Mouse (Mus musculus) stomach, adult 2 months (tissue): Measurements from ENCODE around the gene S100a3. TPM values are rescaled to one million over a fixed set of nuclear protein-coding genes. Genes with fewer than 3 reads are reported as not detected.

ENCODE experiments used
- polyA plus RNA-seq: library from polyadenylated mRNA; depleted of rRNA; stranded (reverse); fragments of >200 nt; gene quantifications from 2 replicates; pipeline ENCODE4 v1.2.3, GENCODE M21; 2012; rRNA removed

Gene S100a3
- polyA plus RNA-seq, result 1.00 and 1.2 TPM in 2 replicates

GRCm38 (mm10) chr3:90560008-90560628 lies at the start of gene S100a3:
Gene S100a3 (plus strand): TSS chr3:90560578.

GRCm38 (mm10) chr3:90513796-90514590 lies 46.4 kb upstream of the S100a3 start, which contains the start of the genes S100a1 and S100a13:
Gene S100a1 (minus strand): TSS chr3:90514392.
Gene S100a13 (plus strand): TSS chr3:90514435.

GRCm38 (mm10) chr3:90526580-90526979 lies 33.8 kb upstream of the S100a3 start, which contains the start of gene S100a14:
Gene S100a14 (plus strand): TSS chr3:90526856.

GRCm38 (mm10) chr3:90537141-90537904 lies 23.1 kb upstream of the S100a3 start, which contains the start of gene S100a16:
Gene S100a16 (plus strand): TSS chr3:90537254.

GRCm38 (mm10) chr3:90589947-90590346 lies 29.6 kb downstream of the S100a3 start, which contains the start of gene S100a2:
Gene S100a2 (plus strand): TSS chr3:90590247.

GRCm38 (mm10) chr3:90601486-90602110 lies 41.2 kb downstream of the S100a3 start, which contains the start of gene Gm42674:
Gene Gm42674 (plus strand): TSS chr3:90601904.

GRCm38 (mm10) chr3:90603623-90604022 lies 43.2 kb downstream of the S100a3 start, which contains the start of gene S100a4:
Gene S100a4 (plus strand): TSS chr3:90603771.

GRCm38 (mm10) chr3:90608223-90608622 lies 47.8 kb downstream of the S100a3 start, which contains the start of gene S100a5:
Gene S100a5 (plus strand): TSS chr3:90608523.

GRCm38 (mm10) chr3:90612728-90613291 lies 52.4 kb downstream of the S100a3 start, which contains the start of gene S100a6:
Gene S100a6 (plus strand): TSS chr3:90612882.

Other genes with a start within 250 kb of the S100a3 start
- gene Slc27a3, start 170.6 kb upstream of the S100a3 start, polyA plus RNA-seq, result 3.9 and 4.2 TPM in 2 replicates
- gene Ints3, start 127.0 kb upstream of the S100a3 start, polyA plus RNA-seq, result 7.6 and 9.0 TPM in 2 replicates
- gene Npr1, start 94.7 kb upstream of the S100a3 start, polyA plus RNA-seq, result 5.0 and 6.2 TPM in 2 replicates
- gene Ilf2, start 84.5 kb upstream of the S100a3 start, polyA plus RNA-seq, result 3.7 and 4.0 TPM in 2 replicates
- gene Snapin, start 69.5 kb upstream of the S100a3 start, polyA plus RNA-seq, result 8.3 and 8.6 TPM in 2 replicates
- gene Chtop, start 51.1 kb upstream of the S100a3 start, polyA plus RNA-seq, result 16.0 and 17.1 TPM in 2 replicates
- gene S100a1, start 46.2 kb upstream of the S100a3 start, polyA plus RNA-seq, result 83.5 and 96.7 TPM in 2 replicates
- 19.2 and 27.6 TPM in 2 replicates for gene S100a13, start 46.1 kb upstream of the S100a3 start, polyA plus RNA-seq
- gene S100a14, start 33.7 kb upstream of the S100a3 start, polyA plus RNA-seq, result 19.5 and 23.7 TPM in 2 replicates
- 164 and 185 TPM in 2 replicates for gene S100a16, start 23.3 kb upstream of the S100a3 start, polyA plus RNA-seq
- gene S100a2, start 29.7 kb downstream of the S100a3 start, polyA plus RNA-seq, result not detected in 2 replicates
- gene Gm42674, start 41.3 kb downstream of the S100a3 start, polyA plus RNA-seq, result not detected in 2 replicates
- 2.5 and 3.0 TPM in 2 replicates for gene S100a4, start 43.2 kb downstream of the S100a3 start, polyA plus RNA-seq
- gene S100a5, start 47.9 kb downstream of the S100a3 start, polyA plus RNA-seq, result not detected in 2 replicates
- 870 and 990 TPM in 2 replicates for gene S100a6, start 52.3 kb downstream of the S100a3 start, polyA plus RNA-seq
- 0.55 and 1.5 TPM in 2 replicates for gene S100a7a, start 93.4 kb downstream of the S100a3 start, polyA plus RNA-seq
- not detected in 2 replicates for gene S100a8, start 108.4 kb downstream of the S100a3 start, polyA plus RNA-seq
- gene S100a9, start 135.1 kb downstream of the S100a3 start, polyA plus RNA-seq, result 0.21 TPM in 1 of 2 replicates, not detected in the other
- gene Pglyrp4, start 166.3 kb downstream of the S100a3 start, polyA plus RNA-seq, result 1.9 and 2.0 TPM in 2 replicates
- gene Gm5849, start 217.3 kb downstream of the S100a3 start, polyA plus RNA-seq, result not detected in 2 replicates